ENCODE assay signal across 9 mouse cellular contexts in genomic region chr6:116632129-116632528, GRCm38 (mm10). TPM values are rescaled to one million over a fixed set of nuclear protein-coding genes. Genes with fewer than 3 reads are reported as not detected.
DNase-seq lines count a peak whose midpoint lies in the region; ATAC-seq and TF ChIP-seq lines count a peak whose summit lies in the region.
"Had no signal": no experiment of that assay in that cellular context is flagged by ENCODE, and none has a peak within 500 bp of the region (broad histone marks: within the 10 kb centered on the region; RNA-seq: fewer than 3 reads in every experiment).

No protein-coding gene starts in this region.

- no peaks in the 10 kb centered on the region for H3K9me3 ChIP-seq in ES-Bruce4 (replicated peaks; ENCODE audit: control insufficient read depth, insufficient read depth, low read length, poor library complexity, severe bottlenecking)
- H3K9me3 ChIP-seq: limb, embryonic 15.5 days had no signal

- no peak overlapping the region for H3K27ac ChIP-seq in ES-Bruce4 (ENCODE audit: insufficient read depth, low read length)
- H3K27ac ChIP-seq: limb, embryonic 15.5 days had no signal

- no peaks in the 10 kb centered on the region for H3K4me1 ChIP-seq in ES-Bruce4 (ENCODE audit: control insufficient read depth, insufficient read depth, low read length)

- TF ChIP-seq CTCF in ES-Bruce4 (IDR thresholded peaks at IDR 0.05; ENCODE audit: low read depth, low read length), result peak; percentile 83

- TF ChIP-seq EP300 in ES-Bruce4 (IDR thresholded peaks at IDR 0.05; ENCODE audit: insufficient read depth, low read depth, low read length), result no peak

- peak; percentile 61 for ATAC-seq in megakaryocyte-erythroid progenitor cell, adult 5-6 weeks (replicated peaks; ENCODE audit: low FRiP score, low TSS enrichment, poor library complexity, severe bottlenecking)

- no peaks in the 10 kb centered on the region for H3K27me3 ChIP-seq in ES-Bruce4 (ENCODE audit: control insufficient read depth, insufficient read depth, low read length, poor library complexity, severe bottlenecking)
- H3K27me3 ChIP-seq: limb, embryonic 15.5 days had no signal

- no peak for TF ChIP-seq POLR2A in ES-Bruce4 (IDR thresholded peaks at IDR 0.05; ENCODE audit: insufficient read depth, low read length)

- intact Hi-C loops in heart, postnatal 25 days (cut with DNase I), result loop anchor here (1.0 to 5.0 kb wide), 2 partner anchors 18 to 65 kb away; partner anchors contain the start of gene Depp1
- intact Hi-C loops in gastrocnemius, postnatal 14 days (cut with DNase I; ENCODE audit: low total_unique reads), result no loop called here

- no peaks in the 10 kb centered on the region for H3K36me3 ChIP-seq in ES-Bruce4 (ENCODE audit: control insufficient read depth, insufficient read depth, low read length, poor library complexity, severe bottlenecking)
- H3K36me3 ChIP-seq: limb, embryonic 15.5 days had no signal

- no peak overlapping the region for H3K4me3 ChIP-seq in ES-Bruce4 (ENCODE audit: low read depth, low read length)
- H3K4me3 ChIP-seq: limb, embryonic 15.5 days had no signal

- DNase-seq in heart, adult 11 months, result peak; percentile 95
- DNase-seq in heart, postnatal 25 days (ENCODE audit: low spot score), result no peak
- DNase-seq in cerebellum, adult 11-12 months, result peak; percentile 25
- peak; percentile 71 for DNase-seq in gastrocnemius, postnatal 14 days
- DNase-seq in layer of hippocampus, postnatal 14 days (ENCODE audit: low spot score in 2 of 2), result peak; percentile 40 to 71
- peak; percentile 68 to 69 for DNase-seq in spleen, postnatal 36 days (ENCODE audit: low spot score in 2 of 2)

- no peak overlapping the region for H3K9ac ChIP-seq in ES-Bruce4 (ENCODE audit: low read depth, poor library complexity, severe bottlenecking)
- H3K9ac ChIP-seq: limb, embryonic 15.5 days had no signal

RNA-seq across cellular contexts. Expression of gene Zfp422, which starts 3.3 kb away (rescaled TPM):
- 10 to 100 TPM; 19.0 to 20.8 TPM for total RNA-seq in heart, postnatal 25 days (2021)
- 15.0 and 18.9 TPM in 2 replicates for polyA plus RNA-seq in ES-Bruce4 (2011; ENCODE audit: insufficient read depth, insufficient read length, low read depth, missing spikeins)
- total RNA-seq in gastrocnemius, postnatal 14 days (2021), result 10 to 100 TPM; 12.6 to 14.8 TPM
- total RNA-seq in layer of hippocampus, postnatal 14 days (2021), result 10 to 100 TPM; 23.7 to 26.9 TPM
- total RNA-seq in megakaryocyte-erythroid progenitor cell, adult 5-6 weeks (2014; fragmentation: Nextera tagmentation), result 32.6 and 36.2 TPM in 2 replicates
- 21.2 and 40.2 TPM in 2 replicates for total RNA-seq in megakaryocyte-erythroid progenitor cell, adult 5-6 weeks (2017)

RNA-seq across cellular contexts. Expression of gene Depp1, which starts 18.3 kb away (rescaled TPM):
- total RNA-seq in heart, postnatal 25 days (2021), result 10 to 100 TPM; 45.7 to 58.1 TPM
- polyA plus RNA-seq in ES-Bruce4 (2011; ENCODE audit: insufficient read depth, insufficient read length, low read depth, missing spikeins), result not detected in 2 replicates
- total RNA-seq in gastrocnemius, postnatal 14 days (2021), result 10 to 100 TPM in 1 of 2 experiments, 1 to 10 TPM in 1; 7.4 to 43.8 TPM
- total RNA-seq in layer of hippocampus, postnatal 14 days (2021), result 1 to 10 TPM; 2.5 to 4.7 TPM
- not detected in 2 replicates for total RNA-seq in megakaryocyte-erythroid progenitor cell, adult 5-6 weeks (2014; fragmentation: Nextera tagmentation)
- not detected in 2 replicates for total RNA-seq in megakaryocyte-erythroid progenitor cell, adult 5-6 weeks (2017)

RNA-seq across cellular contexts. Expression of gene Rassf4, which starts 41.6 kb away (rescaled TPM):
- 1 to 10 TPM; 5.8 to 8.2 TPM for total RNA-seq in heart, postnatal 25 days (2021)
- 2.9 and 4.1 TPM in 2 replicates for polyA plus RNA-seq in ES-Bruce4 (2011; ENCODE audit: insufficient read depth, insufficient read length, low read depth, missing spikeins)
- 1 to 10 TPM; 5.1 to 5.2 TPM for total RNA-seq in gastrocnemius, postnatal 14 days (2021)
- total RNA-seq in layer of hippocampus, postnatal 14 days (2021), result 1 to 10 TPM; 3.8 to 4.6 TPM
- 2.0 and 2.4 TPM in 2 replicates for total RNA-seq in megakaryocyte-erythroid progenitor cell, adult 5-6 weeks (2014; fragmentation: Nextera tagmentation)
- total RNA-seq in megakaryocyte-erythroid progenitor cell, adult 5-6 weeks (2017), result 3.3 and 5.4 TPM in 2 replicates

RNA-seq across cellular contexts. Expression of gene Olfr215, which starts 48.1 kb away (rescaled TPM):
- total RNA-seq in heart, postnatal 25 days (2021), result not detected
- polyA plus RNA-seq in ES-Bruce4 (2011; ENCODE audit: insufficient read depth, insufficient read length, low read depth, missing spikeins), result not detected in 2 replicates
- not detected for total RNA-seq in gastrocnemius, postnatal 14 days (2021)
- total RNA-seq in layer of hippocampus, postnatal 14 days (2021), result not detected
- total RNA-seq in megakaryocyte-erythroid progenitor cell, adult 5-6 weeks (2014; fragmentation: Nextera tagmentation), result not detected in 2 replicates
- total RNA-seq in megakaryocyte-erythroid progenitor cell, adult 5-6 weeks (2017), result not detected in 2 replicates
- polyA plus RNA-seq: limb, embryonic 15.5 days had no signal
